Mouse (Mus musculus) lung, postnatal 0 days (tissue): ENCODE results near the gene Tas2r115. TPM values are rescaled to one million over a fixed set of nuclear protein-coding genes. Genes with fewer than 3 reads are reported as not detected.

Experiments
- polyA plus RNA-seq: library from polyadenylated mRNA; unstranded; fragments of >200 nt; fragmentation: Nextera tagmentation; extraction: Ambion mirVana; gene quantifications from 2 replicates; pipeline ENCODE4 v1.2.1, GENCODE M21; 2015

The Tas2r115 gene
- polyA plus RNA-seq, 1 experiment from 2014 or later: not detected

Other genes starting within 250 kb of the Tas2r115 start
- not detected in 2 replicates for gene Prh1, start 168.2 kb downstream of the Tas2r115 start, polyA plus RNA-seq
- gene Prp2, start 142.1 kb downstream of the Tas2r115 start, polyA plus RNA-seq: not detected in 2 replicates
- gene A630073D07Rik, start 86.5 kb downstream of the Tas2r115 start, polyA plus RNA-seq: not detected in 2 replicates
- not detected in 2 replicates for gene Tas2r120, start 81.1 kb downstream of the Tas2r115 start, polyA plus RNA-seq
- gene Tas2r121, start 37.0 kb downstream of the Tas2r115 start, polyA plus RNA-seq: not detected in 2 replicates
- not detected in 2 replicates for gene Tas2r122, start 26.1 kb downstream of the Tas2r115 start, polyA plus RNA-seq
- not detected in 2 replicates for gene Tas2r124, start 16.7 kb upstream of the Tas2r115 start, polyA plus RNA-seq
- not detected in 2 replicates for gene Tas2r102, start 24.1 kb upstream of the Tas2r115 start, polyA plus RNA-seq
- not detected in 2 replicates for gene Tas2r136, start 40.1 kb upstream of the Tas2r115 start, polyA plus RNA-seq
- not detected in 2 replicates for gene Tas2r117, start 64.8 kb upstream of the Tas2r115 start, polyA plus RNA-seq
- gene Tas2r123, start 109.1 kb upstream of the Tas2r115 start, polyA plus RNA-seq: not detected in 2 replicates
- gene Tas2r116, start 117.4 kb upstream of the Tas2r115 start, polyA plus RNA-seq: not detected in 2 replicates
- gene Tas2r110, start 130.0 kb upstream of the Tas2r115 start, polyA plus RNA-seq: not detected in 2 replicates
- not detected in 2 replicates for gene Tas2r113, start 155.0 kb upstream of the Tas2r115 start, polyA plus RNA-seq
- gene Tas2r125, start 171.6 kb upstream of the Tas2r115 start, polyA plus RNA-seq: not detected in 2 replicates
- not detected in 2 replicates for gene Tas2r129, start 213.1 kb upstream of the Tas2r115 start, polyA plus RNA-seq
- not detected in 2 replicates for gene Tas2r131, start 219.9 kb upstream of the Tas2r115 start, polyA plus RNA-seq
- gene Tas2r109, start 242.9 kb upstream of the Tas2r115 start, polyA plus RNA-seq: not detected in 2 replicates